Mouse (Mus musculus) myocyte (in vitro differentiated cells): ENCODE measurements around the gene Tmem132d. TPM values are rescaled to one million over a fixed set of nuclear protein-coding genes. Genes with fewer than 3 reads are reported as not detected.

Source experiments
- H3K27me3 ChIP-seq: one replicate; pipeline ENCODE4 v1.6.1; 2011; ENCODE audit not compliant: control insufficient read depth, insufficient read depth, insufficient read length
- H3K36me3 ChIP-seq: one replicate; pipeline ENCODE4 v1.6.1; 2011; ENCODE audit not compliant: control insufficient read depth, insufficient read depth
- H3K4me2 ChIP-seq: one replicate; pipeline ENCODE4 v1.6.1; 2011; ENCODE audit warnings: low read depth, control low read depth
- H3K4me3 ChIP-seq: one replicate; pipeline ENCODE4 v1.5.1; 2011; ENCODE audit warnings: mild to moderate bottlenecking, control low read depth, moderate library complexity
- H3K79me2 ChIP-seq: one replicate; pipeline ENCODE4 v1.6.1; 2011; ENCODE audit not compliant: control insufficient read depth, insufficient read depth
- H3ac ChIP-seq: one replicate; pipeline ENCODE4 v1.6.1; 2011; ENCODE audit not compliant: control insufficient read depth, insufficient read length
- CEBPB ChIP-seq: IDR thresholded peaks from 2 replicates; pipeline ENCODE4 v1.6.1; 2011; ENCODE audit warnings: mild to moderate bottlenecking, moderate library complexity; ENCODE audit not compliant: poor library complexity, insufficient read depth, severe bottlenecking
- E2F4 ChIP-seq: IDR thresholded peaks from one replicate; pipeline ENCODE4 v1.6.1; 2011; ENCODE audit warnings: mild to moderate bottlenecking, control low read depth, moderate library complexity; ENCODE audit not compliant: insufficient read depth
- MAX ChIP-seq: IDR thresholded peaks from one replicate; pipeline ENCODE4 v1.6.1; 2011; ENCODE audit warnings: low read depth, mild to moderate bottlenecking, control low read depth
- MYOD1 ChIP-seq, 3 experiments: IDR thresholded peaks; one replicate each; pipeline ENCODE4 v1.6.1; 2011; ENCODE audit warnings: control low read depth in 2 of 3, low read depth in 2 of 3, mild to moderate bottlenecking in 2 of 3, moderate library complexity in 1 of 3; ENCODE audit not compliant: insufficient read length in 2 of 3, control insufficient read depth in 1 of 3
- MYOG ChIP-seq, 3 experiments: IDR thresholded peaks; one replicate each; pipeline ENCODE4 v1.6.1; 2011; ENCODE audit warnings: control low read depth in 2 of 3, low read depth in 2 of 3, mild to moderate bottlenecking in 2 of 3; ENCODE audit not compliant: insufficient read length in 2 of 3, control insufficient read depth in 1 of 3, insufficient read depth in 1 of 3
- POLR2A ChIP-seq: IDR thresholded peaks from one replicate; pipeline ENCODE4 v1.6.1; 2011; ENCODE audit warnings: low read depth, mild to moderate bottlenecking, control low read depth, moderate library complexity; ENCODE audit not compliant: insufficient read length
- POLR2AphosphoS2 ChIP-seq: IDR thresholded peaks from one replicate; pipeline ENCODE4 v1.6.1; 2011; ENCODE audit warnings: low read depth, control low read depth; ENCODE audit not compliant: insufficient read length
- REST ChIP-seq: IDR thresholded peaks from one replicate; pipeline ENCODE4 v1.6.1; 2011; ENCODE audit warnings: mild to moderate bottlenecking, control low read depth, moderate library complexity; ENCODE audit not compliant: insufficient read depth, insufficient read length
- SRF ChIP-seq: IDR thresholded peaks from one replicate; pipeline ENCODE4 v1.6.1; 2011; ENCODE audit warnings: low read depth; ENCODE audit not compliant: control insufficient read depth, insufficient read length
- TCF12 ChIP-seq: IDR thresholded peaks from one replicate; pipeline ENCODE4 v1.6.1; 2011; ENCODE audit warnings: mild to moderate bottlenecking, control low read depth; ENCODE audit not compliant: poor library complexity, insufficient read depth, severe bottlenecking
- TCF3 ChIP-seq: IDR thresholded peaks from one replicate; pipeline ENCODE4 v1.6.1; 2011; ENCODE audit warnings: low read depth, control low read depth; ENCODE audit not compliant: insufficient read length
- USF1 ChIP-seq: IDR thresholded peaks from one replicate; pipeline ENCODE4 v1.6.1; 2011; ENCODE audit warnings: low read depth, mild to moderate bottlenecking, control low read depth, moderate library complexity
- polyA plus RNA-seq: library from polyadenylated mRNA; unstranded; fragments of >200 nt; fragmentation: generic; extraction: Trizol; gene quantifications from one replicate; pipeline ENCODE4 v1.2.1, GENCODE M21; 2012; ENCODE audit warnings: missing spikeins

Tmem132d gene
- polyA plus RNA-seq, 1 experiment: not detected

GRCm38 (mm10) chr5:127883021-127883420 lies 549.9 kb downstream of the Tmem132d start:
- H3K4me2 ChIP-seq: no peak overlapping the region
- no peaks in the 10 kb centered on the region for H3K79me2 ChIP-seq
- H3K36me3 ChIP-seq: no peaks in the 10 kb centered on the region
- no peaks in the 10 kb centered on the region for H3K27me3 ChIP-seq
- TF ChIP-seq TCF12 (no peak), POLR2AphosphoS2 (no peak), MYOG (IDR thresholded peaks at IDR 0.05; ENCODE audit: control insufficient read depth in 1 of 3, insufficient read depth in 1 of 3, insufficient read length in 2 of 3, low read depth in 2 of 3) (no peak), MYOD1 (IDR thresholded peaks at IDR 0.05; ENCODE audit: control insufficient read depth in 1 of 3, insufficient read length in 2 of 3, low read depth in 2 of 3) (no peak), TCF3 (no peak), E2F4 (no peak), USF1 (no peak), MAX (no peak), POLR2A (no peak), CEBPB (no peak), SRF (no peak), REST (no peak)
- H3ac ChIP-seq: no peak overlapping the region
- no peak overlapping the region for H3K4me3 ChIP-seq

GRCm38 (mm10) chr5:127874461-127874860 lies 558.4 kb downstream of the Tmem132d start:
- no peaks in the 10 kb centered on the region for H3K36me3 ChIP-seq
- no peaks in the 10 kb centered on the region for H3K27me3 ChIP-seq
- H3K4me2 ChIP-seq: no peak overlapping the region
- H3ac ChIP-seq: no peak overlapping the region
- no peak for TF ChIP-seq TCF3
- TF ChIP-seq REST: no peak
- no peak for TF ChIP-seq E2F4
- TF ChIP-seq POLR2AphosphoS2: no peak
- no peaks in the 10 kb centered on the region for H3K79me2 ChIP-seq
- H3K4me3 ChIP-seq: no peak overlapping the region

DNA sequence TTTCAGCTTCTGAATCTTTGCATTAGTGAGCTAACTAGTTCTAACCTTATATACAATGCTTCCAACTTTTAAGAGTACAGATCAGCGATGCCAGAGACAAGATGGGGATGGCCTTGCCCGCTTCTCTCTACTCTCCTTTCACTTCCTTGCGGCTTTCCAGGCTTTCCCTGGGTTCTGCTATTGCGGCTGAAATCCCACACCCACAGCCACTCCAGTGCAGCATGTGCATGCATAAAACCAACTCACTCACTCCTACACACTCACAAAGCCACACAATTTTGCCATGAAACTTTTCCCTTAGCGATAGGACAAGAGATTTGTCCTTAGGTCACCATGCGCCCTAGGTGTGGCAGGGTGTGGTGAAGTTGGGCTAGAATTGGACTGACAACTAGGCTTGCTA lies 567.7 kb downstream of the Tmem132d start:
- Histone ChIP-seq H3K27me3 (no peaks in the 10 kb centered on the region), H3K4me2 (no peak overlapping the region), H3K36me3 (no peaks in the 10 kb centered on the region), H3K4me3 (no peak overlapping the region), H3K79me2 (no peaks in the 10 kb centered on the region), H3ac (no peak overlapping the region)
- TF ChIP-seq POLR2A: no peak
- TF ChIP-seq MAX: no peak
- no peak for TF ChIP-seq USF1
- no peak for TF ChIP-seq MYOG (IDR thresholded peaks at IDR 0.05; ENCODE audit: control insufficient read depth in 1 of 3, insufficient read depth in 1 of 3, insufficient read length in 2 of 3, low read depth in 2 of 3)
- no peak for TF ChIP-seq MYOD1 (IDR thresholded peaks at IDR 0.05; ENCODE audit: control insufficient read depth in 1 of 3, insufficient read length in 2 of 3, low read depth in 2 of 3)
- no peak for TF ChIP-seq POLR2AphosphoS2
- no peak for TF ChIP-seq TCF12
- TF ChIP-seq E2F4: no peak
- TF ChIP-seq CEBPB: no peak
- no peak for TF ChIP-seq REST
- no peak for TF ChIP-seq TCF3
- no peak for TF ChIP-seq SRF

- Histone ChIP-seq H3ac (no peak overlapping the region), H3K36me3 (no peaks in the 10 kb centered on the region), H3K79me2 (no peaks in the 10 kb centered on the region), H3K4me2 (no peak overlapping the region), H3K4me3 (no peak overlapping the region), H3K27me3 (no peaks in the 10 kb centered on the region)
- TF ChIP-seq MYOG (IDR thresholded peaks at IDR 0.05; ENCODE audit: control insufficient read depth in 1 of 3, insufficient read depth in 1 of 3, insufficient read length in 2 of 3, low read depth in 2 of 3): no peak
- no peak for TF ChIP-seq MYOD1 (IDR thresholded peaks at IDR 0.05; ENCODE audit: control insufficient read depth in 1 of 3, insufficient read length in 2 of 3, low read depth in 2 of 3)
- TF ChIP-seq USF1: no peak
- no peak for TF ChIP-seq E2F4
Observed at GRCm38 (mm10) chr5:127859719-127860118, 573.2 kb downstream of the Tmem132d start.

DNA sequence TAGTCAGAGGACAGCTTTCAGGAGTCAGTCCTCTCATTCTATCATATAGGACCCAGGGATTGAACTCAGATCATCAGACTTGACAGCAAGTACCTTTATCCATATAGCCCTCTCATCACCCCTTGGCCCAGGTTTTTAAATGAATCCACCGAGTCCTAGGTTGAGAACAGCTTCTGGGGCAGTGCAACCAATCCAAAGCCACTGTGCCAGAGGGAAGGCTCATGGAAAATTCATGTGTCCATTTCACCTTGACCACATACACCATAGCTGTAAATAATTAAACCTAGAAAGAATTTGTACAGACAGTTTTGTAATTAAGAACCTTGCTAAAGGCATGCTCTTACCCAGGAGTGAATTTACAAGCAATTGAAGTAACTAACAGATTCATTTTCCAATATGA lies 580.6 kb downstream of the Tmem132d start:
- no peaks in the 10 kb centered on the region for H3K79me2 ChIP-seq
- no peak for TF ChIP-seq POLR2A
- no peak overlapping the region for H3K4me3 ChIP-seq
- no peak overlapping the region for H3K4me2 ChIP-seq
- H3K36me3 ChIP-seq: no peaks in the 10 kb centered on the region
- no peak overlapping the region for H3ac ChIP-seq
- no peaks in the 10 kb centered on the region for H3K27me3 ChIP-seq

DNA sequence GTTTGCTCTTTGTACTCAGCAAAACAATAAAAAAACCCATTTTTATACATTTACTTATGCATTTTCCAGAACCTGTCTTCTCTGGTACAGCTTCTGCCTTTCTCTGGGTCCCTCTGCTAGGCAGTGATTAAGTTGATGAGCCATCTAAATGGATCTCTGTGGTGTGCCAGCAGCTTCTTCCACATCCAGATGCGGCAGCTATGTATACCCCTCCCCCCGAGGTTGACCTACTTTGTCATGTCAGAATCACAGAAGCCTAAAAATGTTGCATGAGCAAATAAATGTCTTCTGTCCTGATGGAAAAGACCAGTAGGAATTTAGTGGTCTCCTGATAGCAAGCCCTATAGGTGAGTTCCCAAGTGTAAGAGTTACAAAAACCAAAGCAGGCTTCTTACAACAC lies 601.1 kb downstream of the Tmem132d start:
- Histone ChIP-seq H3K36me3 (no peaks in the 10 kb centered on the region), H3K4me3 (no peak overlapping the region), H3K4me2 (no peak overlapping the region), H3ac (no peak overlapping the region), H3K79me2 (no peaks in the 10 kb centered on the region), H3K27me3 (no peaks in the 10 kb centered on the region)
- TF ChIP-seq MYOG (IDR thresholded peaks at IDR 0.05; ENCODE audit: control insufficient read depth in 1 of 3, insufficient read depth in 1 of 3, insufficient read length in 2 of 3, low read depth in 2 of 3): no peak
- no peak for TF ChIP-seq SRF
- no peak for TF ChIP-seq TCF3
- no peak for TF ChIP-seq CEBPB
- no peak for TF ChIP-seq POLR2A
- no peak for TF ChIP-seq E2F4
- TF ChIP-seq MYOD1 (IDR thresholded peaks at IDR 0.05; ENCODE audit: control insufficient read depth in 1 of 3, insufficient read length in 2 of 3, low read depth in 2 of 3): no peak
- no peak for TF ChIP-seq TCF12
- no peak for TF ChIP-seq REST
- TF ChIP-seq POLR2AphosphoS2: no peak
- no peak for TF ChIP-seq MAX
- TF ChIP-seq USF1: no peak
